ENCODE assay signal across 14 mouse cellular contexts in genomic region chr6:126117191-126117590, GRCm38 (mm10). TPM values are rescaled to one million over a fixed set of nuclear protein-coding genes. Genes with fewer than 3 reads are reported as not detected.
"Had no signal": no experiment of that assay in that cellular context is flagged by ENCODE, and none has a peak within 500 bp of the region (broad histone marks: within the 10 kb centered on the region; RNA-seq: fewer than 3 reads in every experiment).

No protein-coding gene starts in this region.

- H3K4me2 ChIP-seq: liver, embryonic 13.5 days; midbrain, embryonic 15.5 days; neural tube, embryonic 13.5 days had no signal

- H3K27ac ChIP-seq: layer of hippocampus, adult 2 months; liver, embryonic 13.5 days; midbrain, embryonic 15.5 days; neural tube, embryonic 13.5 days had no signal

- DNase-seq: kidney, postnatal 10 days; kidney, postnatal 4 days; left cerebral cortex, postnatal 4 days; liver; liver, embryonic 13.5 days; liver, postnatal 0 days; lung, postnatal 36 days; right cerebral cortex, adult 18-20 months; right cerebral cortex, postnatal 25 days; thymus, postnatal 4 days had no signal

- ATAC-seq: liver, postnatal 0 days; midbrain, embryonic 15.5 days had no signal

- H3K9me3 ChIP-seq: liver, embryonic 13.5 days; midbrain, embryonic 15.5 days; neural tube, embryonic 13.5 days had no signal

- H3K9ac ChIP-seq: liver, embryonic 13.5 days; liver, postnatal 0 days; midbrain, embryonic 15.5 days; neural tube, embryonic 13.5 days had no signal

- H3K4me1 ChIP-seq: liver, embryonic 13.5 days; midbrain, embryonic 15.5 days had no signal

- H3K4me3 ChIP-seq: layer of hippocampus, adult 2 months; liver, embryonic 13.5 days; midbrain, embryonic 15.5 days; neural tube, embryonic 13.5 days had no signal

- H3K27me3 ChIP-seq: liver, embryonic 13.5 days; midbrain, embryonic 15.5 days; neural tube, embryonic 13.5 days had no signal

- H3K36me3 ChIP-seq: liver, embryonic 13.5 days; midbrain, embryonic 15.5 days; neural tube, embryonic 13.5 days had no signal

RNA-seq across cellular contexts. Expression of gene Ntf3, which starts 49.5 kb away (rescaled TPM):
- total RNA-seq: megakaryocyte progenitor cell, adult 5-6 weeks had no signal
